Mouse (Mus musculus) myocyte (in vitro differentiated cells): Measurements from ENCODE around the gene Ncapg2. TPM values are rescaled to one million over a fixed set of nuclear protein-coding genes. Genes with fewer than 3 reads are reported as not detected.

ENCODE experiments used
- H3K27me3 ChIP-seq: one replicate; pipeline ENCODE4 v1.6.1; 2011; ENCODE audit not compliant: control insufficient read depth, insufficient read depth, insufficient read length
- H3K36me3 ChIP-seq: one replicate; pipeline ENCODE4 v1.6.1; 2011; ENCODE audit not compliant: control insufficient read depth, insufficient read depth
- H3K4me2 ChIP-seq: one replicate; pipeline ENCODE4 v1.6.1; 2011; ENCODE audit warnings: low read depth, control low read depth
- H3K4me3 ChIP-seq: one replicate; pipeline ENCODE4 v1.5.1; 2011; ENCODE audit warnings: mild to moderate bottlenecking, control low read depth, moderate library complexity
- H3K79me2 ChIP-seq: one replicate; pipeline ENCODE4 v1.6.1; 2011; ENCODE audit not compliant: control insufficient read depth, insufficient read depth
- H3ac ChIP-seq: one replicate; pipeline ENCODE4 v1.6.1; 2011; ENCODE audit not compliant: control insufficient read depth, insufficient read length
- CEBPB ChIP-seq: IDR thresholded peaks from 2 replicates; pipeline ENCODE4 v1.6.1; 2011; ENCODE audit warnings: mild to moderate bottlenecking, moderate library complexity; ENCODE audit not compliant: poor library complexity, insufficient read depth, severe bottlenecking
- E2F4 ChIP-seq: IDR thresholded peaks from one replicate; pipeline ENCODE4 v1.6.1; 2011; ENCODE audit warnings: mild to moderate bottlenecking, control low read depth, moderate library complexity; ENCODE audit not compliant: insufficient read depth
- MAX ChIP-seq: IDR thresholded peaks from one replicate; pipeline ENCODE4 v1.6.1; 2011; ENCODE audit warnings: low read depth, mild to moderate bottlenecking, control low read depth
- MYOD1 ChIP-seq, 3 experiments: IDR thresholded peaks; one replicate each; pipeline ENCODE4 v1.6.1; 2011; ENCODE audit warnings: control low read depth in 2 of 3, low read depth in 2 of 3, mild to moderate bottlenecking in 2 of 3, moderate library complexity in 1 of 3; ENCODE audit not compliant: insufficient read length in 2 of 3, control insufficient read depth in 1 of 3
- MYOG ChIP-seq, 3 experiments: IDR thresholded peaks; one replicate each; pipeline ENCODE4 v1.6.1; 2011; ENCODE audit warnings: control low read depth in 2 of 3, low read depth in 2 of 3, mild to moderate bottlenecking in 2 of 3; ENCODE audit not compliant: insufficient read length in 2 of 3, control insufficient read depth in 1 of 3, insufficient read depth in 1 of 3
- POLR2A ChIP-seq: IDR thresholded peaks from one replicate; pipeline ENCODE4 v1.6.1; 2011; ENCODE audit warnings: low read depth, mild to moderate bottlenecking, control low read depth, moderate library complexity; ENCODE audit not compliant: insufficient read length
- POLR2AphosphoS2 ChIP-seq: IDR thresholded peaks from one replicate; pipeline ENCODE4 v1.6.1; 2011; ENCODE audit warnings: low read depth, control low read depth; ENCODE audit not compliant: insufficient read length
- REST ChIP-seq: IDR thresholded peaks from one replicate; pipeline ENCODE4 v1.6.1; 2011; ENCODE audit warnings: mild to moderate bottlenecking, control low read depth, moderate library complexity; ENCODE audit not compliant: insufficient read depth, insufficient read length
- SRF ChIP-seq: IDR thresholded peaks from one replicate; pipeline ENCODE4 v1.6.1; 2011; ENCODE audit warnings: low read depth; ENCODE audit not compliant: control insufficient read depth, insufficient read length
- TCF12 ChIP-seq: IDR thresholded peaks from one replicate; pipeline ENCODE4 v1.6.1; 2011; ENCODE audit warnings: mild to moderate bottlenecking, control low read depth; ENCODE audit not compliant: poor library complexity, insufficient read depth, severe bottlenecking
- TCF3 ChIP-seq: IDR thresholded peaks from one replicate; pipeline ENCODE4 v1.6.1; 2011; ENCODE audit warnings: low read depth, control low read depth; ENCODE audit not compliant: insufficient read length
- USF1 ChIP-seq: IDR thresholded peaks from one replicate; pipeline ENCODE4 v1.6.1; 2011; ENCODE audit warnings: low read depth, mild to moderate bottlenecking, control low read depth, moderate library complexity
- polyA plus RNA-seq: library from polyadenylated mRNA; unstranded; fragments of >200 nt; fragmentation: generic; extraction: Trizol; gene quantifications from one replicate; pipeline ENCODE4 v1.2.1, GENCODE M21; 2012; ENCODE audit warnings: missing spikeins

Gene Ncapg2
- polyA plus RNA-seq, 1 experiment, result 4.4 TPM

DNA sequence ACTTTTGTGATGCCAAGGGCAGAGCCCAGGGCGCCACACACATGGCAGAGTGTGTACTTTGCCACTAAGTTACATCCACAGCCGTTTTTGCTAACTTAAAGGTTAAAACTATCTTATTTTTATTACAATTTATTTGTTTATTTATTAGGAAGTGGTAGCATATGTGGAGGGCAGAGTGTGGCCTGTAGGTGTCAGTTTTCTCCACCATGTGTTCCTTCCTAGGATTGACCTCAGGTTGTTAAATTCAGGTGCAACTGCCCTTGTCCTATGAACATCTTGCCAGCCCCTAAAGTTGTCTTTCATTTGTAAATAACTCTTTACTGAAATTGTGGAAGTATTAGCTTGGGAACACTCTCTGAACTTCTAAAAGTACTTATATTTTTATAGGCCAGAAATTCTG is 20.2 kb downstream of the Ncapg2 start:
- Histone ChIP-seq H3ac (no peak overlapping the region), H3K36me3 (peaks cover 13% of the 10 kb centered on the region), H3K4me3 (no peak overlapping the region), H3K79me2 (no peaks in the 10 kb centered on the region), H3K4me2 (no peak overlapping the region), H3K27me3 (no peaks in the 10 kb centered on the region)
- no peak for TF ChIP-seq MYOG (IDR thresholded peaks at IDR 0.05; ENCODE audit: control insufficient read depth in 1 of 3, insufficient read depth in 1 of 3, insufficient read length in 2 of 3, low read depth in 2 of 3)
- TF ChIP-seq SRF, result no peak
- no peak for TF ChIP-seq TCF3
- TF ChIP-seq TCF12, result no peak
- TF ChIP-seq MYOD1 (IDR thresholded peaks at IDR 0.05; ENCODE audit: control insufficient read depth in 1 of 3, insufficient read length in 2 of 3, low read depth in 2 of 3), result no peak
- TF ChIP-seq E2F4, result no peak
- TF ChIP-seq MAX, result no peak
- no peak for TF ChIP-seq CEBPB
- no peak for TF ChIP-seq POLR2AphosphoS2
- no peak for TF ChIP-seq USF1
- TF ChIP-seq REST, result no peak
- no peak for TF ChIP-seq POLR2A

DNA sequence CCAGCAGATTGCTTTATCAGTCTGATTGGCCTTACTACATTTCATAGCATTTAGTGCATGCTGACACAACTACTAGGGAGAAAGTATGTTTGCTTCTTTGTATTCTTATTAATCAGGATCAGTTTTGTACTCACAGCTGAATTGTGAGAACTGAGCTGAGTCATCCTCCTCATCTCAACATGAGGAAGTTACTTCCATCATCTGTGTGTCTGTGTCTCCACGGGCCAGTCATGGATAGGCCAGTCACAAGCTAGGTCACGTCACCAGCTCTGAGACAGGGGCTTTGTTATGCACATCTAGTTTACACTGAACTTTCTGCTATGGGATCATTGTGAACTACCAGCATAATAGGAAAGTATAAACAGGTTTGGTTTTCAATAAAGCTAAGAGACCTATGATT is 28.5 kb downstream of the Ncapg2 start:
- no peak overlapping the region for H3K4me2 ChIP-seq
- H3K4me3 ChIP-seq, result no peak overlapping the region
- peaks cover 13% of the 10 kb centered on the region for H3K36me3 ChIP-seq
- no peaks in the 10 kb centered on the region for H3K79me2 ChIP-seq
- no peak for TF ChIP-seq REST
- no peak for TF ChIP-seq USF1
- TF ChIP-seq MYOD1 (IDR thresholded peaks at IDR 0.05; ENCODE audit: control insufficient read depth in 1 of 3, insufficient read length in 2 of 3, low read depth in 2 of 3), result no peak
- TF ChIP-seq TCF12, result no peak
- TF ChIP-seq MAX, result no peak
- TF ChIP-seq POLR2A, result no peak
- no peak for TF ChIP-seq E2F4
- no peak for TF ChIP-seq POLR2AphosphoS2
- TF ChIP-seq MYOG (IDR thresholded peaks at IDR 0.05; ENCODE audit: control insufficient read depth in 1 of 3, insufficient read depth in 1 of 3, insufficient read length in 2 of 3, low read depth in 2 of 3), result no peak
- no peak overlapping the region for H3ac ChIP-seq
- no peaks in the 10 kb centered on the region for H3K27me3 ChIP-seq

DNA sequence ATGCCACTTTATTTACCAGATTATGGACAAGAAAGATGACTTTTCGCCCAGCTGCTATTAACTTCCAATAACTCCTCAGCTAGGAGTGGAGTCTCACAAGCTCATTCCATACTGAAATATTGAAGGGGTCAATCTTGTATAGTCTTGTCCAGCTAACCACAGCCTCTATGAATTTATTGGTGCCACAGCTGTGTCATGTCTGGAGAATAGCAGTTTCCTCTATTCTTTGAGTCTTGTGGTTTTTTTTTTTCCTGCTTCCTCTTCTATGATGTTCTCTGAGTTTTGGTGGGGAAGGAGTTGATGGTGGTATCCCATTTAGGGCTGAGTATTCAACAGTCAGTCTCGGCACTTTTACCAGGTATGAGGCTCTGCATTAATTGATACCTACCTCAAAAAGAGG is 30.0 kb downstream of the Ncapg2 start:
- Histone ChIP-seq H3K79me2 (no peaks in the 10 kb centered on the region), H3K4me3 (no peak overlapping the region), H3K4me2 (no peak overlapping the region), H3K36me3 (peaks cover 24% of the 10 kb centered on the region), H3ac (no peak overlapping the region), H3K27me3 (no peaks in the 10 kb centered on the region)
- TF ChIP-seq E2F4 (no peak), MAX (no peak), TCF3 (no peak), POLR2AphosphoS2 (no peak), REST (no peak), TCF12 (no peak), CEBPB (no peak), USF1 (no peak), MYOG (IDR thresholded peaks at IDR 0.05; ENCODE audit: control insufficient read depth in 1 of 3, insufficient read depth in 1 of 3, insufficient read length in 2 of 3, low read depth in 2 of 3) (no peak)

DNA sequence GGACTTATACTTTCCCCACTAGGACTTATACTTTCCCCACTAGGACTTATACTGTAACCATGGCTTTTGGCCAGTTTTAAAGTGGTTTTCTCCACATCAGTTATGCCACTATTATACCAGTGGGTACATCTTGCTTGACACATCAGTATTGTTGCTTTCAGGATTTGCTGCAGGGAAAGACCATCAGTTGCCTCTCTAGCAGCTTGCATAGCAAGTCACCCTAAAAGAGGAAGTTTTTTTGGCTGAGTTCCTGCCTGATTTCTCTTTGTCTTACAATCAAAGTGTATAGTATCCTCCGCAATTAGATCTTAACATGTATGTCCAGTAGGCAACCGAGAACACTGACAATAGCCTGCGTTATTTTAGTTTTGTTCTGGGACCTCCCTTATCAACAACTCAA is 30.9 kb downstream of the Ncapg2 start:
- Histone ChIP-seq H3K4me3 (no peak overlapping the region), H3K4me2 (no peak overlapping the region), H3K36me3 (peaks cover 33% of the 10 kb centered on the region), H3K27me3 (no peaks in the 10 kb centered on the region), H3ac (no peak overlapping the region), H3K79me2 (no peaks in the 10 kb centered on the region)
- TF ChIP-seq MYOG (IDR thresholded peaks at IDR 0.05; ENCODE audit: control insufficient read depth in 1 of 3, insufficient read depth in 1 of 3, insufficient read length in 2 of 3, low read depth in 2 of 3), result no peak
- TF ChIP-seq POLR2AphosphoS2, result no peak
- TF ChIP-seq POLR2A, result no peak
- TF ChIP-seq E2F4, result no peak
- no peak for TF ChIP-seq CEBPB
- no peak for TF ChIP-seq MAX
- TF ChIP-seq MYOD1 (IDR thresholded peaks at IDR 0.05; ENCODE audit: control insufficient read depth in 1 of 3, insufficient read length in 2 of 3, low read depth in 2 of 3), result no peak
- TF ChIP-seq USF1, result no peak
- TF ChIP-seq SRF, result no peak
- TF ChIP-seq REST, result no peak
- no peak for TF ChIP-seq TCF3
- no peak for TF ChIP-seq TCF12

DNA sequence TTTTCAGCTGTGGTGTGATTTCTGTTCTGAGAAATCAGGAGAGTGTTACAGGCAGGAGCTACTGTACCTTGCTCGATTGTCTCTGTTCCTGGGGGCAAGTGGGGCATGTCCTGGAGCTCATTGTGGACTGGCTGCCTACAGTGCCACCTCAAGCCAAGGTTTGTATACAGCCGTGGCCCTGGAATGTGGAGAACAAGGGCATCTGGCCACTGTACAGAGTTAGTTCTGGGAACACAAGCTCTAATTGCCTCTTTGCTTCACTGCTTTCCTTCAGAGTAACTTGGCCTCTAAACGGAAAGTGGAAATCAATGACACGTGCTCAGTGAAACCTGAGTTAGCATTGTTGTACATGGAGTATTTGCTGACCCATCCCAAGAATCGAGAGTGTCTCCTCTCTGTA is 33.4 kb downstream of the Ncapg2 start:
- H3K36me3 ChIP-seq, result peaks cover 35% of the 10 kb centered on the region
- H3K4me2 ChIP-seq, result no peak overlapping the region
- TF ChIP-seq MYOD1 (IDR thresholded peaks at IDR 0.05; ENCODE audit: control insufficient read depth in 1 of 3, insufficient read length in 2 of 3, low read depth in 2 of 3), result no peak
- TF ChIP-seq TCF3, result no peak
- TF ChIP-seq POLR2AphosphoS2, result no peak
- TF ChIP-seq CEBPB, result no peak
- no peak for TF ChIP-seq TCF12

More for the DNA sequence above, 33.4 kb downstream of the Ncapg2 start:
- no peak overlapping the region for H3K4me3 ChIP-seq
- H3K79me2 ChIP-seq, result no peaks in the 10 kb centered on the region
- no peaks in the 10 kb centered on the region for H3K27me3 ChIP-seq
- no peak overlapping the region for H3ac ChIP-seq
